Mouse (Mus musculus): ENCODE results near the gene Smg5. TPM values are rescaled to one million over a fixed set of nuclear protein-coding genes. Genes with fewer than 3 reads are reported as not detected.

Gene Smg5
- polyA plus RNA-seq, 1 experiment from 2014 or later, result 53.9 TPM

DNA sequence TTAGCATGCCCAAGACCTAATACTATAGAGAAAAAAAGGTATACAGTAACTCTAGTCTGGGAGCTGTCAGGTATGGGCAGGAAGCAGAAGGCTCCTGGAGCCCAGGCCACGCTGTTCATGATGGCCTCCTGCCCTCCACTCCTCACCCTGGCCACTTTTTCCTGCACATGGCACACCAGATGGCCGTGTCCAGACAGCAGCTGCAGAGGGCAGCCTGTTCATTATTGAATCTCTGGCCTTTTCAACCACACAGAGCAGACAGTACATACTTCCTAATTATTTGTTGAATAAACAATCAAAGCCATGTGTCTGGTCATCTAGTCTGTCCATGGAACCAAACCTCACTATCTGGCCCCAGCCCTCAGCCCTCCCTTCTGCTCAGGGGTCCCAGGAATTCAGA lies 62.6 kb downstream of the Smg5 start:
- no peak overlapping the region for H3K9ac ChIP-seq
- WGBS, result 84% methylated on average over 2 of the region's 2 CpGs
- no peak overlapping the region for H3K4me3 ChIP-seq
- no peak overlapping the region for H3K27ac ChIP-seq (ENCODE audit: poor library complexity, severe bottlenecking)
- peaks cover 71% of the 10 kb centered on the region for H3K36me3 ChIP-seq
- H3K4me1 ChIP-seq (replicated peaks), result no peaks in the 10 kb centered on the region
- no peaks in the 10 kb centered on the region for H3K27me3 ChIP-seq (replicated peaks)
- H3K9me3 ChIP-seq (replicated peaks), result no peaks in the 10 kb centered on the region
- H3K4me2 ChIP-seq, result no peak overlapping the region
- no peak for ATAC-seq (ENCODE audit: insufficient number of reproducible peaks, low FRiP score)

DNA sequence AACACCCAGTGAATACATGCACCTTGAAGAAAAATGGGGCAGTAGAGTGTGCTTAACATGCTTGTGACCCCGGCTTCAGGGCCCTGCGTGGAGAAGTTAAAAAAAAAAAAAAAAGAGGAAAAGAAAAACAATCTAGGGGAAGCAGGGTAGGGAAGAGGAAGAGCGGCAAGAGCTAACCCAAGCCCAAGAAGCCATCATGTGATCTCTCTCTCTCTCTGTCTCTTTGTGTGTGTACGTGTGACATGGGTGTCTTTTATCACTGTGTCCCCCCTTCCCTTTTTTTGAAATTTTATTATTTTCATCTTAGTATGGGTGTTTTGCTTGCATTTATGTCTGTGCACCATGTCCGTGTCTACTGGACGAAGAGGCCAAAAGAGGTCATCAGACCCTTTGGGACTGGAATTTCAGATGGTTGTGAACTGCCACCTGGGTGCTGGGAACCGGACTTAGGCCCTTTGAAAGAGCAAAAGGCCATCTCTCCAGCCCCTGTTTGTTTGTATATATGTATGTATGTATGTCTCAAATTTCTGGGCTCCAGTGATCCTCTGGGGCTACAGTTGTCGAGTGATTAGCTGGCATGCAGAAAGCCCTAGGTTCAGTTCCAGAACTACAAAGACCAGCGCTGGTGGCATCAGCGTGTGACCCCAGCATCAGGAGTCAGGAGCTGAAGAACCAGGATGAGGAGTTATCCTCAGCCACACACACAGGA lies 67.6 kb downstream of the Smg5 start:
- peaks cover 14% of the 10 kb centered on the region for H3K4me1 ChIP-seq (replicated peaks)
- 93% methylated on average over 10 of the region's 10 CpGs for WGBS
- no peak overlapping the region for H3K4me2 ChIP-seq
- no peaks in the 10 kb centered on the region for H3K27me3 ChIP-seq (replicated peaks)
- no peak overlapping the region for H3K9ac ChIP-seq
- peaks cover 35% of the 10 kb centered on the region for H3K36me3 ChIP-seq
- no peak overlapping the region for H3K27ac ChIP-seq (ENCODE audit: poor library complexity, severe bottlenecking)
- H3K9me3 ChIP-seq (replicated peaks), result no peaks in the 10 kb centered on the region
- H3K4me3 ChIP-seq, result no peak overlapping the region
- ATAC-seq (ENCODE audit: insufficient number of reproducible peaks, low FRiP score), result no peak

DNA sequence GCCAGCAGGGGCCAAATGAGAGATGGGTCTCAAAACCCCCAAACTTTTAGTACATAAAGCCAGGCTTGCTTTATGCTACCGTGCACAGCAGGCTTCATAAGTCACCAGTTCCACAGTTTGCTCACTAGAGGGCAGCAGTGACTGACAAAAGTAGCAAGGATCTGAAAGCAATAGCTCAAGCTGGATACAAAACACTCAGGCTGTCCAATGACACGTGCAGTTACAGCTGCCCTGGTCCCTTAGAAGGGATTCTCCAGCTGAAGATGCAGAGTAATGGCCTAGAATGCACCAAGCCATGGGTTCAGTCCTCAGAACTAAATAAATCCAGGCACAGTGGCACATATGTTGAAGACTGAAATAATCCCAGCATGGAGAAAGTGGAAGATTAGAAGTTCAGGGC lies 71.0 kb downstream of the Smg5 start:
- ATAC-seq (ENCODE audit: insufficient number of reproducible peaks, low FRiP score), result no peak
- peaks cover 31% of the 10 kb centered on the region for H3K4me1 ChIP-seq (replicated peaks)
- H3K4me3 ChIP-seq, result no peak overlapping the region
- peaks cover 19% of the 10 kb centered on the region for H3K36me3 ChIP-seq
- no peak overlapping the region; the same call in 1 of the 2 replicates for H3K9ac ChIP-seq
- H3K27me3 ChIP-seq (replicated peaks), result no peaks in the 10 kb centered on the region
- WGBS, result 1% methylated on average over 2 of the region's 2 CpGs
- no peak overlapping the region for H3K4me2 ChIP-seq
- no peak overlapping the region for H3K27ac ChIP-seq (ENCODE audit: poor library complexity, severe bottlenecking)
- no peaks in the 10 kb centered on the region for H3K9me3 ChIP-seq (replicated peaks)

DNA sequence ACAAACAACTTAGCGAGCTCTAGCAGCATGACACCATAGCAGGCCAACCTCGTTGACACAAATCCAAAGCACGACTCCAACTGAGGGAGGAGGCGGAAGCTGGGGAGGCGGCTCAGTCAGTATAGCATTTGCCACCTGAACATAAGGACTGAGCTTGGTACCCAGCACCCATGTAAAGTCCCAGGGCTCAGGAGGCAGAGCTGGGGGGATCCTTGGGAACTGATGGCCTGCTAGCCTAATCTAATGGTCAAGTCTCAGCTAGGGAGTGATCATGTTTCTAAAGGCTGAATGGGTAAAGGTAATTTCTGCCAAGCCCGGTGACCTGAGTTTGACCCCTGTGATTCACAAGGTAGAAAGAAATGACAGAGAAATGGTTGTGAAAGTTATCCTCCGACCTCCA lies 71.5 kb downstream of the Smg5 start:
- H3K4me1 ChIP-seq (replicated peaks), result peaks cover 31% of the 10 kb centered on the region
- H3K4me2 ChIP-seq, result no peak overlapping the region
- H3K9ac ChIP-seq, result no peak overlapping the region
- no peak for ATAC-seq (ENCODE audit: insufficient number of reproducible peaks, low FRiP score)
- H3K9me3 ChIP-seq (replicated peaks), result no peaks in the 10 kb centered on the region
- no peak overlapping the region for H3K4me3 ChIP-seq
- H3K27me3 ChIP-seq (replicated peaks), result no peaks in the 10 kb centered on the region
- WGBS, result 56% methylated on average over 7 of the region's 7 CpGs
- no peak overlapping the region for H3K27ac ChIP-seq (ENCODE audit: poor library complexity, severe bottlenecking)
- H3K36me3 ChIP-seq, result peaks cover 24% of the 10 kb centered on the region

DNA sequence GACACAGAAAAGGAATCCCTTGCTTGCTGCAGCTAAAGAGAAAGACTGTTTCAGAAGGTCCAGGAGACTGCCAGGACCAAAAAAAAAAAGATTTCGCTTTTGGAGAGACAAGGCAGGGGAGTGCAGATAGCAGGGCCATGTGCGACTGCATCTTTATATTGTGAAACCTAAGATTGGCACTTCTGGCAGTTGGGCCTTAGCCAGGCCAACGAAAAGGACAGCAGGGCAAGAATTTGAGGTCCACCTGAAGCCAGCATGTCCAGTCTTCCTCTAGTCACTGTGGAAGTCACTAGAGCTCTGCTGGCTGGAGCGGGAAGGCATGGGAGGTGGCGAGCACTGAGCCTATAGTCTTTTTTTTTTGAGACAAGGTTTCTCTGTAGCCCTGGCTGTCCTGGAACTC lies 72.9 kb downstream of the Smg5 start:
- H3K4me3 ChIP-seq, result peak overlapping the region; percentile 71
- no peaks in the 10 kb centered on the region for H3K27me3 ChIP-seq (replicated peaks)
- H3K9me3 ChIP-seq (replicated peaks), result no peaks in the 10 kb centered on the region
- no peak for ATAC-seq (ENCODE audit: insufficient number of reproducible peaks, low FRiP score)
- WGBS, result 61% methylated on average over 5 of the region's 5 CpGs
- peaks cover 25% of the 10 kb centered on the region for H3K36me3 ChIP-seq
- no peak overlapping the region for H3K27ac ChIP-seq (ENCODE audit: poor library complexity, severe bottlenecking)
- H3K9ac ChIP-seq, result peak overlapping the region; percentile 82
- peak overlapping the region; percentile 82 for H3K4me2 ChIP-seq
- peaks cover 31% of the 10 kb centered on the region for H3K4me1 ChIP-seq (replicated peaks)

DNA sequence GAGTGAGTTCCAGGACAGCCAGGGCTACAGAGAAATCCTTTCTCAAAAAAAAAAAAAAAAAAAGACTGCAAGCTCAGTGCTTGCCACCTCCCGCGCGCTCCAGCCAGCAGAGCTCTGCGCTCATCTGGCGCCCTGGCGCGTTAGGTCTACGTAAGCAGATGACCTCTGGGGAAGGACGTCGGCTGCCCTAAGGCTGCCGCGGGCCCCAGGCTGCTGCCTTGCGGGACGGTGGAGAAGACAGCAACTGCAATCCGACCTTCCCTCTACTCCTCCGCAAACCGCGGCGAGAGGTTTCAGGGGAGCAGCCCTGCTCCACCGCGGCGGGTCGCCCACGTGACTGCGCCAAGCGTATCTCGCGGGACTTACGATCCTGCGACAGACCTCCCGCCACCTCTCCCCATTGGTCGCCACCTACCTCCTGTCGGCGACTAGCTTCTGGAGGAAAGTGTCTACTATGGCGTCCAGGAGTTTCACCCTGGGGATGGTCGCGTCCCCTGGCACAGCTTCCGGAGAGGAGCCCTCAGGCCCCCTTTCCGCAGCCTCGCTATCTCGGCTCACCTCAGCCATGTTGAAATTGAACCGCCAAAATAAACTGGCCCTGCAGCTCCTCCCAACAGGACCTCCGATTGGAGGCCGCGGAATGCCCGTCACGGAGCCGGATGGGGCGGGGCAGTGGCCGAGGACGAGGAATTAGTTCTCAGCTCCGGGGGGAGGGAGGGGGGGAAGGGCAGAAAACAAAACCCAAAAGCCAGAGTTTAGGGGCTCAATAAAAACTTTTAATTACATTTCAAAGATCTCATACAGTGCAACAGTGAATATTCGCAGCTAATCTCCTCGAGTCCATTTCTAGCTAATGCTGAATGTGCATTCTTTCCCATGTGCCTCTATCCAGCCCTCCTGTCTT lies 73.9 kb downstream of the Smg5 start, which contains the start of gene Pmf1:
TSS of gene Pmf1 (minus strand) at position 591 of the 904 bp plus-strand sequence.
- Histone ChIP-seq H3K27me3 (replicated peaks) (no peaks in the 10 kb centered on the region), H3K27ac (ENCODE audit: poor library complexity, severe bottlenecking) (peak within 1 kb of the TSS; percentile 96), H3K4me3 (peak within 1 kb of the TSS; percentile 71), H3K4me2 (peak within 1 kb of the TSS; percentile 82), H3K36me3 (peaks cover 27% of the 10 kb centered on the region), H3K9me3 (replicated peaks) (no peaks in the 10 kb centered on the region), H3K4me1 (replicated peaks) (peaks cover 31% of the 10 kb centered on the region), H3K9ac (peak within 1 kb of the TSS; percentile 82)
- WGBS, result under 1% methylated on average over 54 of the region's 54 CpGs
- ATAC-seq (ENCODE audit: insufficient number of reproducible peaks, low FRiP score), result peak; percentile 95

DNA sequence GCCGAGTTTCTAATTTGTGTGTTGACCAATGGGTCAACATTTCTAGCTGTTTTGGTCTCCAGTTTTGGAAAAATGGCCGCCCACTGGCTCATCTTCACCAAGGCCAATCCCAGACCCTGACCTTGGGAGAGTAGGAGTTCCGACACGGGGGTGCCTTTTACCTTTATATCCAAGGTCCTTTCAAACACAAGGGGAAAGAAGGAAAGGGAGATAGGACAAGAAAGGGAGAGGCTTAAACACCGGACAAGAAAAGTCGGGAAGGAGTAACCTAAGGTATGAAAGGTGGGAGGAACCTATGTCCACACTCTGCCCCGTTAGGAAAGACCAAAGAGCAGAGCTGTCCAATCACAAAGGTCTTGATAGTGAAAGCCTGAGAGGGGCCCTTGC lies 74.6 kb downstream of the Smg5 start:
- peaks cover 33% of the 10 kb centered on the region for H3K36me3 ChIP-seq
- H3K9ac ChIP-seq, result peak overlapping the region; percentile 82; the same call in 1 of the 2 replicates
- H3K4me3 ChIP-seq, result peak overlapping the region; percentile 71
- no peak for ATAC-seq (ENCODE audit: insufficient number of reproducible peaks, low FRiP score)
- H3K4me2 ChIP-seq, result peak overlapping the region; percentile 82
- no peaks in the 10 kb centered on the region for H3K27me3 ChIP-seq (replicated peaks)
- peak overlapping the region; percentile 96 for H3K27ac ChIP-seq (ENCODE audit: poor library complexity, severe bottlenecking)
- H3K9me3 ChIP-seq (replicated peaks), result no peaks in the 10 kb centered on the region
- peaks cover 33% of the 10 kb centered on the region for H3K4me1 ChIP-seq (replicated peaks)
- WGBS, result 20% methylated on average over 7 of the region's 7 CpGs

DNA sequence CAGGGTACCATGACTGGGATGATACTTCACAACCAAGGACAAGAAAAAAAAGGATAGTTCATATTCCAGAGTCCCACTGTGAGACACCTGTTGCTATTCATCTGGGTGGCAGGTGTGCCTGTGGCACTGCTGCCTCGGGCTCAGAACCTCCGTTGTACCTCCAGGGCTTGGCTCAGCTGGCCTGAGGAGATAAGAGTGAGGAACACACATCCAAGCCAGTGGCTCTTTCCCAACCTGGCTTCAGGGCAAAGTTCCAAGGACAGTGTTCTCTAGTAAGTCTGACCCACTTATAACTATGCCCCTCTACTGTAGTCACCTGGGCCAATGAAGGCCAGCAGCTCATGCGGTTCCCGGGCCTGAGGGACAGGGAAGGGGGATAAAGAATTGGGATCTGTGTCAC lies 75.6 kb downstream of the Smg5 start:
- peaks cover 44% of the 10 kb centered on the region for H3K36me3 ChIP-seq
- H3K4me1 ChIP-seq (replicated peaks), result peaks cover 41% of the 10 kb centered on the region
- no peak overlapping the region for H3K4me3 ChIP-seq
- H3K9me3 ChIP-seq (replicated peaks), result no peaks in the 10 kb centered on the region
- H3K9ac ChIP-seq, result no peak overlapping the region
- no peak overlapping the region for H3K27ac ChIP-seq (ENCODE audit: poor library complexity, severe bottlenecking)
- H3K27me3 ChIP-seq (replicated peaks), result no peaks in the 10 kb centered on the region
- WGBS, result 85% methylated on average over 4 of the region's 4 CpGs
- no peak overlapping the region for H3K4me2 ChIP-seq
- no peak for ATAC-seq (ENCODE audit: insufficient number of reproducible peaks, low FRiP score)

Other genes starting within 250 kb of the Smg5 start
- gene Mef2d, start 193.9 kb upstream of the Smg5 start, polyA plus RNA-seq (2016; fragmentation: Nextera tagmentation; extraction: Ambion mirVana), result 53.5 and 56.6 TPM in 2 replicates
- 0.19 TPM in 1 of 2 replicates, not detected in the other for gene Rhbg, start 81.6 kb upstream of the Smg5 start, polyA plus RNA-seq (2016; fragmentation: Nextera tagmentation; extraction: Ambion mirVana)
- gene Gm38392, start 49.0 kb upstream of the Smg5 start, polyA plus RNA-seq (2016; fragmentation: Nextera tagmentation; extraction: Ambion mirVana), result not detected in 2 replicates
- gene Tsacc, start 39.3 kb upstream of the Smg5 start, polyA plus RNA-seq (2016; fragmentation: Nextera tagmentation; extraction: Ambion mirVana), result 12.7 and 15.0 TPM in 2 replicates
- gene Cct3, start 39.1 kb upstream of the Smg5 start, polyA plus RNA-seq (2016; fragmentation: Nextera tagmentation; extraction: Ambion mirVana), result 426 and 439 TPM in 2 replicates
- 167 and 172 TPM in 2 replicates for gene Glmp, start 11.2 kb upstream of the Smg5 start, polyA plus RNA-seq (2016; fragmentation: Nextera tagmentation; extraction: Ambion mirVana)
- gene Tmem79, start 112 bp upstream of the Smg5 start, polyA plus RNA-seq (2016; fragmentation: Nextera tagmentation; extraction: Ambion mirVana), result 1.4 and 1.9 TPM in 2 replicates
- gene Paqr6, start 28.3 kb downstream of the Smg5 start, polyA plus RNA-seq (2016; fragmentation: Nextera tagmentation; extraction: Ambion mirVana), result 3.6 and 4.3 TPM in 2 replicates
- 0.10 TPM in 1 of 2 replicates, not detected in the other for gene Bglap3, start 36.5 kb downstream of the Smg5 start, polyA plus RNA-seq (2016; fragmentation: Nextera tagmentation; extraction: Ambion mirVana)
- not detected in 2 replicates for gene Bglap2, start 42.4 kb downstream of the Smg5 start, polyA plus RNA-seq (2016; fragmentation: Nextera tagmentation; extraction: Ambion mirVana)
- not detected in 2 replicates for gene Bglap, start 48.2 kb downstream of the Smg5 start, polyA plus RNA-seq (2016; fragmentation: Nextera tagmentation; extraction: Ambion mirVana)
- 100 and 104 TPM in 2 replicates for gene Pmf1, start 74.1 kb downstream of the Smg5 start, polyA plus RNA-seq (2016; fragmentation: Nextera tagmentation; extraction: Ambion mirVana)
- gene Slc25a44, start 88.9 kb downstream of the Smg5 start, polyA plus RNA-seq (2016; fragmentation: Nextera tagmentation; extraction: Ambion mirVana), result 14.1 and 14.3 TPM in 2 replicates
- 0.92 and 1.3 TPM in 2 replicates for gene Sema4a, start 124.9 kb downstream of the Smg5 start, polyA plus RNA-seq (2016; fragmentation: Nextera tagmentation; extraction: Ambion mirVana)
- gene Lmna, start 173.7 kb downstream of the Smg5 start, polyA plus RNA-seq (2016; fragmentation: Nextera tagmentation; extraction: Ambion mirVana), result 108 and 113 TPM in 2 replicates
- gene Mex3a, start 196.1 kb downstream of the Smg5 start, polyA plus RNA-seq (2016; fragmentation: Nextera tagmentation; extraction: Ambion mirVana), result 11.8 and 13.9 TPM in 2 replicates
- 0.55 TPM in 1 of 2 replicates, not detected in the other for gene Rab25, start 212.0 kb downstream of the Smg5 start, polyA plus RNA-seq (2016; fragmentation: Nextera tagmentation; extraction: Ambion mirVana)
- gene Lamtor2, start 216.8 kb downstream of the Smg5 start, polyA plus RNA-seq (2016; fragmentation: Nextera tagmentation; extraction: Ambion mirVana), result 108 and 114 TPM in 2 replicates
- 46.5 and 47.9 TPM in 2 replicates for gene Ubqln4, start 217.5 kb downstream of the Smg5 start, polyA plus RNA-seq (2016; fragmentation: Nextera tagmentation; extraction: Ambion mirVana)
- gene Ssr2, start 239.6 kb downstream of the Smg5 start, polyA plus RNA-seq (2016; fragmentation: Nextera tagmentation; extraction: Ambion mirVana), result 181 and 185 TPM in 2 replicates